Mouse (Mus musculus) heart, embryonic 13.5 days (tissue): ENCODE data around the gene Ifitm10. TPM values are rescaled to one million over a fixed set of nuclear protein-coding genes. Genes with fewer than 3 reads are reported as not detected.
A peak's percentile ranks its signal among the peaks of the same experiment; 100 is the strongest.

Experiments
- ATAC-seq: fragments of 200-750 bp; cut with Nextera tagmentation; 2 replicates; pipeline ENCODE4 v1.8.0; 2017; ENCODE audit warnings: moderate TSS enrichment; ENCODE audit not compliant: insufficient number of reproducible peaks, low FRiP score, low TSS enrichment; ENCODE audit errors: extremely low read depth
- H3K27ac ChIP-seq: fragments of 300-500 bp; sonication (generic); replicated peaks from 2 replicates; pipeline ENCODE4 v1.5.1; 2015; ENCODE audit warnings: moderate library complexity, mild to moderate bottlenecking, inconsistent platforms
- H3K27me3 ChIP-seq: fragments of 300-500 bp; sonication (generic); replicated peaks from 2 replicates; pipeline ENCODE4 v1.6.1; 2015; ENCODE audit warnings: mild to moderate bottlenecking, inconsistent platforms
- H3K36me3 ChIP-seq: fragments of 300-500 bp; sonication (generic); 2 replicates; pipeline ENCODE4 v1.6.1; 2015; ENCODE audit warnings: mild to moderate bottlenecking, inconsistent platforms
- H3K4me1 ChIP-seq: fragments of 300-500 bp; sonication (generic); 2 replicates; pipeline ENCODE4 v1.6.1; 2015; ENCODE audit warnings: inconsistent platforms
- H3K4me2 ChIP-seq: fragments of 300-500 bp; sonication (generic); 2 replicates; pipeline ENCODE4 v1.6.1; 2015; ENCODE audit warnings: inconsistent platforms, mild to moderate bottlenecking, moderate library complexity
- H3K4me3 ChIP-seq: fragments of 300-500 bp; sonication (generic); 2 replicates; pipeline ENCODE4 v1.5.1; 2015; ENCODE audit warnings: moderate library complexity, mild to moderate bottlenecking, inconsistent platforms
- H3K9ac ChIP-seq: fragments of 300-500 bp; sonication (generic); 2 replicates; pipeline ENCODE4 v1.6.1; 2015; ENCODE audit warnings: inconsistent platforms, mild to moderate bottlenecking, moderate library complexity
- H3K9me3 ChIP-seq: fragments of 300-500 bp; sonication (generic); 2 replicates; pipeline ENCODE4 v1.6.1; 2016; ENCODE audit warnings: inconsistent platforms
- WGBS: fragments of 180-500 bp; shearing (Covaris S2); methylation state at CpG from one replicate; pipeline ENCODE4 v1.1.7; 2015; ENCODE audit warnings: mixed read lengths; 5-methylcytosine and 5-hydroxymethylcytosine counted together
- polyA plus RNA-seq: library from polyadenylated mRNA; unstranded; fragments of >200 nt; fragmentation: Nextera tagmentation; extraction: Ambion mirVana; gene quantifications from 2 replicates; pipeline ENCODE4 v1.2.1, GENCODE M21; 2015

The Ifitm10 gene
- polyA plus RNA-seq, 1 experiment from 2014 or later, result 7.5 TPM

GRCm38 (mm10) chr7:142389961-142390650 is 16.6 kb upstream of the Ifitm10 start:
- H3K27me3 ChIP-seq, result no peaks in the 10 kb centered on the region
- 78% methylated on average over 3 of the region's 3 CpGs for WGBS

GRCm38 (mm10) chr7:142388740-142389139 is 15.2 kb upstream of the Ifitm10 start:
- no peaks in the 10 kb centered on the region for H3K9me3 ChIP-seq
- peaks cover 19% of the 10 kb centered on the region for H3K36me3 ChIP-seq
- no peak overlapping the region for H3K4me3 ChIP-seq
- 0 out of 2 replicates have a peak overlapping the region, but pooled peaks have one; percentile 97 for H3K4me2 ChIP-seq
- no peak overlapping the region for H3K9ac ChIP-seq
- H3K27me3 ChIP-seq, result no peaks in the 10 kb centered on the region
- peak overlapping the region; percentile 92 for H3K27ac ChIP-seq
- WGBS, result 95% methylated on average over 2 of the region's 2 CpGs
- ATAC-seq, result no peak
- peaks cover 37% of the 10 kb centered on the region for H3K4me1 ChIP-seq

More at GRCm38 (mm10) chr7:142389961-142390650, 16.6 kb upstream of the Ifitm10 start:
- no peak overlapping the region for H3K9ac ChIP-seq
- H3K4me2 ChIP-seq, result no peak overlapping the region
- H3K9me3 ChIP-seq, result no peaks in the 10 kb centered on the region
- H3K27ac ChIP-seq, result no peak overlapping the region
- ATAC-seq, result no peak
- peaks cover 33% of the 10 kb centered on the region for H3K4me1 ChIP-seq
- H3K4me3 ChIP-seq, result no peak overlapping the region
- H3K36me3 ChIP-seq, result peaks cover 5% of the 10 kb centered on the region

- Histone ChIP-seq H3K4me1 (peaks cover 32% of the 10 kb centered on the region), H3K27me3 (no peaks in the 10 kb centered on the region), H3K36me3 (peaks cover 24% of the 10 kb centered on the region), H3K9ac (0 out of 2 replicates have a peak overlapping the region, but pooled peaks have one; percentile 47), H3K4me3 (peak overlapping the region; percentile 94), H3K9me3 (no peaks in the 10 kb centered on the region), H3K27ac (peak overlapping the region; percentile 92), H3K4me2 (peak overlapping the region; percentile 97)
- 93% methylated on average over 1 of the region's 1 CpGs for whole genome bisulfite sequencing
- ATAC-seq, result no peak
Measured at GRCm38 (mm10) chr7:142388198-142388597, 14.6 kb upstream of the Ifitm10 start.

DNA sequence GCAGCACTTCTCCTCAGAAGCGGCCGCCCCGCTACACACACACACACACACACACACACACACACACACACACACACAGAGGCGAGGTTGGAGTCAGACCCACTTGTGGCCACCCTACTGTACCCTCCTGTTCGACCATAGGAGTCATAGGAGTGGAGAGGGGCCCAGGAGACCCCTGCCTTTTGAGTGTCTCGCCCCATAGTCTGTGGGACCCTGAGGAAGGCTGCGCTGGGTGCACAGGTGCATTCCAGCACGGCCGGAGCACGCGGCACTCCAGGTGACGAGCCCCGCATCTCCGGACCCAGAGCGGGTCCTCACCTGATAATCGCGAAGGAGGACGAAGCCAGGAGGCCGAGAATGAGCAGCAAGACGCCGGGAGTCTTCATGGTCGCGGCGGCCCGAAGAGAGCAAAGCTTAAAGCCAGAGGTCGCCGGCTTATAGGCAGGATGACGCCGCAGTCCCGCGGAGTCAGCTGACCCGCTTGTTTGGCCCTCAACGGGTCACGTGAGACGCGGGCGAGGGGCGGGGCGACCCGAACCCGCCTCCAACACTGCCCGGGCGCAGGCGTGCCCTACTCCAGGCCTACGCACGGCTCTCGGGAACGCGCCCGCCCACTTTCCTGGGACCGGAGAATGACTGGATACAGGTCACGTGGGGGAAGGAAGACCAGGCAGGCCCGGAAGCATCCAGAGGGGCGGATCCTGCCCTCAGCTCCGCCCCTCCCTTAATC is 14.0 kb upstream of the Ifitm10 start, which contains the start of gene Ctsd:
Gene Ctsd, minus strand, starts transcription at position 620 of the 730 bp plus-strand sequence.
- Histone ChIP-seq H3K9me3 (no peaks in the 10 kb centered on the region), H3K4me3 (peak within 1 kb of the TSS; percentile 94), H3K4me2 (peak within 1 kb of the TSS; percentile 97), H3K27ac (peak within 1 kb of the TSS; percentile 92), H3K9ac (peak within 1 kb of the TSS; percentile 96), H3K27me3 (no peaks in the 10 kb centered on the region), H3K4me1 (peaks cover 27% of the 10 kb centered on the region), H3K36me3 (peaks cover 30% of the 10 kb centered on the region)
- under 1% methylated on average over 52 of the region's 55 CpGs for WGBS
- peak; percentile 94 for ATAC-seq

DNA sequence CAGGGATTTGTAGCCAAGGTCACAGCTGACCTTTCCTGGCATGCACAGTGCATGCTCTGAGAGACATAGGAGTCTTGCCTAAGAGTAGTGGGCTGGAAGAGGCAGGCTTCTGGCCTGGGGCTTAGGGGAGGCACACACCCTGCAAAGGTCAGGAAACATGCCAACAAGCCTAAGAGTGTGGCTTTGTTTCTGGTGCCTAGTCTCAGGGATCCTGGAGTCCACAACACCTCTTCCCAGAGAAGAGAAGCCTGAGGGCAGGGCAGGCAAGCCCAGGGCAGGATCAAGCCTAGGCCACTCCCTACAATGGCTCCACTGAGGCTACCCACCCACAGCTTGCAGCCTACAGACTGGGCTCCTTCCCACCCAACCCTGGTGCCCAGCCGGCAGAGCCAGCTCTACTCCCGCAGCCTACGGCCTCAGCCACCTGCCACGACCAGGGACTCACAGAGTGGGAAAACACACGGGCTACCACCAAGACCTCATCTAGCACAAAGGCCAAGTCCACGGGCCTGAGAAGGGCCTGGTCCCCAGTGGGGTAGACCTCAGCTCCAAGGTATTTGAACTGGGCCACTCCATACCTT is 13.2 kb upstream of the Ifitm10 start:
- ATAC-seq, result 0 out of 2 replicates have a peak, but pooled peaks have one; percentile 7
- H3K27me3 ChIP-seq, result no peaks in the 10 kb centered on the region
- H3K9ac ChIP-seq, result peak overlapping the region; percentile 96
- H3K36me3 ChIP-seq, result peaks cover 39% of the 10 kb centered on the region
- H3K4me1 ChIP-seq, result peaks cover 25% of the 10 kb centered on the region
- peak overlapping the region; percentile 92 for H3K27ac ChIP-seq
- peak overlapping the region; percentile 94 for H3K4me3 ChIP-seq
- 45% methylated on average over 6 of the region's 6 CpGs for WGBS
- peak overlapping the region; percentile 97 for H3K4me2 ChIP-seq
- no peaks in the 10 kb centered on the region for H3K9me3 ChIP-seq

- Histone ChIP-seq H3K27me3 (no peaks in the 10 kb centered on the region), H3K9ac (peak overlapping the region; percentile 96), H3K36me3 (peaks cover 47% of the 10 kb centered on the region), H3K27ac (peak overlapping the region; percentile 92), H3K9me3 (no peaks in the 10 kb centered on the region), H3K4me1 (peaks cover 25% of the 10 kb centered on the region), H3K4me3 (peak overlapping the region; percentile 94), H3K4me2 (peak overlapping the region; percentile 97)
- 82% methylated on average over 3 of the region's 3 CpGs for WGBS
- ATAC-seq, result peak; percentile 7; the same call in 1 of the 2 replicates
Measured at GRCm38 (mm10) chr7:142385742-142386403, 12.3 kb upstream of the Ifitm10 start.

GRCm38 (mm10) chr7:142384306-142384705 is 10.8 kb upstream of the Ifitm10 start:
- Histone ChIP-seq H3K4me1 (peaks cover 31% of the 10 kb centered on the region), H3K9ac (peak overlapping the region; percentile 96; the same call in 1 of the 2 replicates), H3K9me3 (no peaks in the 10 kb centered on the region), H3K27ac (0 out of 2 replicates have a peak overlapping the region, but pooled peaks have one; percentile 3), H3K36me3 (peaks cover 63% of the 10 kb centered on the region), H3K27me3 (no peaks in the 10 kb centered on the region), H3K4me3 (peak overlapping the region; percentile 94), H3K4me2 (peak overlapping the region; percentile 97)
- WGBS, result 79% methylated on average over 10 of the region's 10 CpGs
- no peak for ATAC-seq

- Histone ChIP-seq H3K4me1 (peaks cover 36% of the 10 kb centered on the region), H3K36me3 (peaks cover 80% of the 10 kb centered on the region), H3K9me3 (no peaks in the 10 kb centered on the region), H3K4me3 (peak within 1 kb of the TSS; percentile 94), H3K27me3 (no peaks in the 10 kb centered on the region), H3K27ac (no peak within 1 kb of the TSS), H3K9ac (no peak within 1 kb of the TSS), H3K4me2 (peak within 1 kb of the TSS; percentile 97)
- no peak for ATAC-seq
- WGBS, result 96% methylated on average over 5 of the region's 5 CpGs
Measured at GRCm38 (mm10) chr7:142382567-142382966, 9.0 kb upstream of the Ifitm10 start, which contains the start of gene Gm49369. TSS of gene Gm49369 (minus strand) at chr7:142382667.

- peak overlapping the region; percentile 18; the same call in 1 of the 2 replicates for H3K4me3 ChIP-seq
- peaks cover 26% of the 10 kb centered on the region for H3K4me1 ChIP-seq
- 77% methylated on average over 4 of the region's 4 CpGs for whole genome bisulfite sequencing
- H3K4me2 ChIP-seq, result peak overlapping the region; percentile 28
- no peak for ATAC-seq
- no peaks in the 10 kb centered on the region for H3K27me3 ChIP-seq
- no peaks in the 10 kb centered on the region for H3K9me3 ChIP-seq
- H3K36me3 ChIP-seq, result peaks cover 94% of the 10 kb centered on the region
- H3K9ac ChIP-seq, result no peak overlapping the region
- no peak overlapping the region for H3K27ac ChIP-seq
Measured at GRCm38 (mm10) chr7:142381175-142381574, 7.6 kb upstream of the Ifitm10 start.

GRCm38 (mm10) chr7:142379186-142379585 is 5.6 kb upstream of the Ifitm10 start:
- ATAC-seq, result no peak
- H3K9ac ChIP-seq, result peak overlapping the region; percentile 44; the same call in 1 of the 2 replicates
- no peak overlapping the region for H3K27ac ChIP-seq
- peaks cover 24% of the 10 kb centered on the region for H3K4me1 ChIP-seq
- 48% methylated on average over 6 of the region's 6 CpGs for WGBS
- peak overlapping the region; percentile 28 for H3K4me2 ChIP-seq
- H3K36me3 ChIP-seq, result peaks cover 96% of the 10 kb centered on the region
- 0 out of 2 replicates have a peak overlapping the region, but pooled peaks have one; percentile 3 for H3K4me3 ChIP-seq
- H3K9me3 ChIP-seq, result no peaks in the 10 kb centered on the region
- no peaks in the 10 kb centered on the region for H3K27me3 ChIP-seq
